Mouse (Mus musculus): ENCODE data around the gene Homer3. TPM values are rescaled to one million over a fixed set of nuclear protein-coding genes. Genes with fewer than 3 reads are reported as not detected.

Gene Homer3
- total RNA-seq (2017) = 2.0 to 3.7 TPM (median 3.4 TPM) in 3 replicates

- ATAC-seq (replicated peaks; ENCODE audit: insufficient number of reproducible peaks, low FRiP score, low TSS enrichment, poor library complexity, severe bottlenecking) = peak; percentile 91
Measured at GRCm38 (mm10) chr8:70282603-70283135, at the start of gene Homer3. TSS of gene Homer3 (plus strand) at chr8:70282827.

GRCm38 (mm10) chr8:70233606-70234005 is 49.0 kb upstream of the Homer3 start:
- no peak for ATAC-seq (replicated peaks; ENCODE audit: insufficient number of reproducible peaks, low FRiP score, low TSS enrichment, poor library complexity, severe bottlenecking)

GRCm38 (mm10) chr8:70234080-70234780 is 48.4 kb upstream of the Homer3 start, which contains the start of the genes Sugp2 and Armc6:
TSS of gene Sugp2 (plus strand) at chr8:70234226.
TSS of gene Armc6 (minus strand) at chr8:70234466.
- ATAC-seq (replicated peaks; ENCODE audit: insufficient number of reproducible peaks, low FRiP score, low TSS enrichment, poor library complexity, severe bottlenecking) = peak; percentile 90

- ATAC-seq (replicated peaks; ENCODE audit: insufficient number of reproducible peaks, low FRiP score, low TSS enrichment, poor library complexity, severe bottlenecking) = no peak; the same call in none of the 2 replicates
Measured at GRCm38 (mm10) chr8:70234781-70235128, 47.9 kb upstream of the Homer3 start.

GRCm38 (mm10) chr8:70237842-70238241 is 44.8 kb upstream of the Homer3 start:
- ATAC-seq (replicated peaks; ENCODE audit: insufficient number of reproducible peaks, low FRiP score, low TSS enrichment, poor library complexity, severe bottlenecking) = no peak

- no peak for ATAC-seq (replicated peaks; ENCODE audit: insufficient number of reproducible peaks, low FRiP score, low TSS enrichment, poor library complexity, severe bottlenecking)
Measured at GRCm38 (mm10) chr8:70240642-70241041, 42.0 kb upstream of the Homer3 start.

- ATAC-seq (replicated peaks; ENCODE audit: insufficient number of reproducible peaks, low FRiP score, low TSS enrichment, poor library complexity, severe bottlenecking) = no peak
Measured at GRCm38 (mm10) chr8:70246622-70247021, 36.0 kb upstream of the Homer3 start.

GRCm38 (mm10) chr8:70247841-70248240 is 34.8 kb upstream of the Homer3 start:
- ATAC-seq (replicated peaks; ENCODE audit: insufficient number of reproducible peaks, low FRiP score, low TSS enrichment, poor library complexity, severe bottlenecking) = no peak

- ATAC-seq (replicated peaks; ENCODE audit: insufficient number of reproducible peaks, low FRiP score, low TSS enrichment, poor library complexity, severe bottlenecking) = no peak
Measured at GRCm38 (mm10) chr8:70254628-70255027, 28.0 kb upstream of the Homer3 start.

GRCm38 (mm10) chr8:70257456-70257855 is 25.2 kb upstream of the Homer3 start:
- no peak for ATAC-seq (replicated peaks; ENCODE audit: insufficient number of reproducible peaks, low FRiP score, low TSS enrichment, poor library complexity, severe bottlenecking)

- ATAC-seq (replicated peaks; ENCODE audit: insufficient number of reproducible peaks, low FRiP score, low TSS enrichment, poor library complexity, severe bottlenecking) = no peak
Measured at GRCm38 (mm10) chr8:70258600-70258999, 24.0 kb upstream of the Homer3 start.

- no peak for ATAC-seq (replicated peaks; ENCODE audit: insufficient number of reproducible peaks, low FRiP score, low TSS enrichment, poor library complexity, severe bottlenecking)
Measured at GRCm38 (mm10) chr8:70259043-70259442, 23.6 kb upstream of the Homer3 start.

- no peak for ATAC-seq (replicated peaks; ENCODE audit: insufficient number of reproducible peaks, low FRiP score, low TSS enrichment, poor library complexity, severe bottlenecking)
Measured at GRCm38 (mm10) chr8:70267674-70268073, 15.0 kb upstream of the Homer3 start.

GRCm38 (mm10) chr8:70268311-70268710 is 14.3 kb upstream of the Homer3 start:
- no peak for ATAC-seq (replicated peaks; ENCODE audit: insufficient number of reproducible peaks, low FRiP score, low TSS enrichment, poor library complexity, severe bottlenecking)

GRCm38 (mm10) chr8:70268799-70269565 is 13.6 kb upstream of the Homer3 start:
- ATAC-seq (replicated peaks; ENCODE audit: insufficient number of reproducible peaks, low FRiP score, low TSS enrichment, poor library complexity, severe bottlenecking) = no peak

- peak; percentile 62 for ATAC-seq (replicated peaks; ENCODE audit: insufficient number of reproducible peaks, low FRiP score, low TSS enrichment, poor library complexity, severe bottlenecking)
Measured at GRCm38 (mm10) chr8:70272949-70273348, 9.7 kb upstream of the Homer3 start.

- no peak for ATAC-seq (replicated peaks; ENCODE audit: insufficient number of reproducible peaks, low FRiP score, low TSS enrichment, poor library complexity, severe bottlenecking)
Measured at GRCm38 (mm10) chr8:70274350-70274749, 8.3 kb upstream of the Homer3 start.

GRCm38 (mm10) chr8:70276476-70276875 is 6.2 kb upstream of the Homer3 start:
- ATAC-seq (replicated peaks; ENCODE audit: insufficient number of reproducible peaks, low FRiP score, low TSS enrichment, poor library complexity, severe bottlenecking) = no peak

GRCm38 (mm10) chr8:70278175-70278574 is 4.5 kb upstream of the Homer3 start:
- ATAC-seq (replicated peaks; ENCODE audit: insufficient number of reproducible peaks, low FRiP score, low TSS enrichment, poor library complexity, severe bottlenecking) = no peak

- no peak for ATAC-seq (replicated peaks; ENCODE audit: insufficient number of reproducible peaks, low FRiP score, low TSS enrichment, poor library complexity, severe bottlenecking)
Measured at GRCm38 (mm10) chr8:70279266-70279665, 3.4 kb upstream of the Homer3 start.

Measured in monocyte, adult 5-6 weeks (primary cell).